Mouse (Mus musculus) small intestine, adult 2 months (tissue): ENCODE data around the gene Fndc7. TPM values are rescaled to one million over a fixed set of nuclear protein-coding genes. Genes with fewer than 3 reads are reported as not detected.

Experiments used
- H3K27ac ChIP-seq: fragments of 200-500 bp; 2 replicates; pipeline ENCODE4 v1.5.1; 2012; ENCODE audit warnings: low read depth, low read length, control low read depth, inconsistent platforms; ENCODE audit not compliant: insufficient read depth
- H3K27me3 ChIP-seq: fragments of 200-500 bp; 2 replicates; pipeline ENCODE4 v1.6.1; 2012; ENCODE audit warnings: mild to moderate bottlenecking, moderate library complexity, low read length, inconsistent platforms; ENCODE audit not compliant: control insufficient read depth, insufficient read depth
- H3K36me3 ChIP-seq: fragments of 200-500 bp; 2 replicates; pipeline ENCODE4 v1.6.1; 2012; ENCODE audit warnings: mild to moderate bottlenecking, low read length, control low read depth, inconsistent platforms; ENCODE audit not compliant: control insufficient read depth, insufficient read depth
- H3K4me1 ChIP-seq: fragments of 200-500 bp; 2 replicates; pipeline ENCODE4 v1.6.1; 2012; ENCODE audit warnings: low read length, inconsistent platforms, mixed read lengths; ENCODE audit not compliant: control insufficient read depth, insufficient read depth, insufficient read length
- H3K4me3 ChIP-seq: fragments of 200-500 bp; 2 replicates; pipeline ENCODE4 v1.5.1; 2012; ENCODE audit warnings: low read depth, mild to moderate bottlenecking, control low read depth, inconsistent platforms, low read length, moderate library complexity
- CTCF ChIP-seq: fragments of 200-500 bp; IDR thresholded peaks from 2 replicates; pipeline ENCODE4 v1.5.1; 2012; ENCODE audit warnings: low read depth, mild to moderate bottlenecking, control low read depth, inconsistent platforms, low read length, moderate library complexity, mixed read lengths; ENCODE audit not compliant: insufficient replicate concordance, insufficient read length; ENCODE audit errors: extremely low read depth
- POLR2A ChIP-seq: fragments of 200-500 bp; IDR thresholded peaks from 2 replicates; pipeline ENCODE4 v1.6.1; 2012; ENCODE audit warnings: low read depth, mild to moderate bottlenecking, control low read depth, inconsistent platforms, low read length, moderate library complexity
- WGBS: fragments of 180-500 bp; shearing (Covaris S2); methylation state at CpG from one replicate; pipeline ENCODE4 v1.1.7; 2018; 5-methylcytosine and 5-hydroxymethylcytosine counted together
- polyA plus RNA-seq: library from polyadenylated mRNA; depleted of rRNA; stranded (reverse); fragments of >200 nt; gene quantifications from 2 replicates; pipeline ENCODE4 v1.2.3, GENCODE M21; 2012

Gene Fndc7
- polyA plus RNA-seq, 1 experiment: 0.10 TPM

DNA sequence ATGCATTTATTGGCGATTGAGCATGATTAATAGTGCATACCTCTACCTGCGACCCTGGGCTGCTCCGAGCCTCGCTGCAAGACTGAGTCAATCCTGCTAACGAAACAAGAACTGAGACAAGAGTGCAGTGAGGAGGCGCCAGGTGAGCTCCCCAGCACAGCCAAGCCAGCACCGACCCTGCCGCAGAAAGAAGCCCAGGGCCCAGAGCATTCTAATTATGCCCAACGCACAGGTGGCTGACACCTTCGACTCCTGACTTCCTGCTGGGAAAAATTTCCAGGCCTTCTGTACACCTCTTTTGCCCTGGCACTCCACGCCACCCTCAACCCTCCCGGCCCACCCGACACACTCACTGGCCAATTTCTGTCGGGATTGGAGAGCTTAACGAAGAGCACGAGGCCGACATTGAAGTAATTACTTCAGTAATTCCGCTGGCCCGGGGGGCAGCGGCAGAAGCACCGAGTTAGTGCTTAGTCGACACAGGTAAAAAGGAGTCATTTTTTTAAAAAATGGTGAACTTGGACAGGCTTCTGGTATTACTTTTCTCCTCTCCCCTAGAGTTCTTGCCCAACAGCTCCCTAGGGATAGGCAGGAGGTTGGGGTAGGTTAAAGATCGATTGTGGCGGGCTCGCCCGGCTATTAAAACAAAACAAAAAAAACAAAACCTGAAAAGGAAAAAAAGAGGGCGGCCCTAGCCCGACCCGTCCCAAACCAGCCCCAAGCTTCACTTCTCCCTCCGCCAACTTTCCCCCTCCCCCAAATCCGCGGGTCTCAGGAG lies 20.7 kb upstream of the Fndc7 start:
- WGBS: under 1% methylated on average over 32 of the region's 32 CpGs
- H3K27me3 ChIP-seq: no peaks in the 10 kb centered on the region
- peak overlapping the region; percentile 81 for H3K4me3 ChIP-seq
- peaks cover 3% of the 10 kb centered on the region; the same call in 1 of the 2 replicates for H3K4me1 ChIP-seq
- peaks cover 24% of the 10 kb centered on the region for H3K36me3 ChIP-seq
- TF ChIP-seq CTCF (no peak), POLR2A (no peak)
- peak overlapping the region; percentile 97 for H3K27ac ChIP-seq

DNA sequence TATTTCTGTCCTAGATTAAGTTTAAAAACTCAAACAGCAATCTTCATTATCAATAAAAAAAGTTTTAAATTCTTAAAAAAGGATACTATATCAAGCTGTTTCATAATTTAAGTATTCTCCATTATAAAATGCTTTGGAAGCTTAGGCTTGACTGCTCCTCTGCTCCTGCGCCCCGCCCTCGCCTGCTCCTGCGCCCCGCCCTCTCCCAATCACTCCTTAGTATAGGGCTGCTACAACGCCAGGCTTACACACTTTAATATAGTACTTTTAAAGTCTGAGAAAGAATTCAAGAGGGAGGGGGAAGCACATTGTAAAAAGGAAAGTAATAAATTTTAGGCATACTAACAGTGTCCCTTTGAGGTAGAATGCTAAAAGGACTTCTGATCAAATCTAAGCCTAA lies 13.1 kb upstream of the Fndc7 start:
- Histone ChIP-seq H3K27ac (no peak overlapping the region), H3K4me3 (no peak overlapping the region), H3K36me3 (peaks cover 44% of the 10 kb centered on the region), H3K27me3 (no peaks in the 10 kb centered on the region), H3K4me1 (no peaks in the 10 kb centered on the region)
- WGBS: 68% methylated on average over 6 of the region's 6 CpGs
- TF ChIP-seq POLR2A: no peak
- TF ChIP-seq CTCF: no peak

DNA sequence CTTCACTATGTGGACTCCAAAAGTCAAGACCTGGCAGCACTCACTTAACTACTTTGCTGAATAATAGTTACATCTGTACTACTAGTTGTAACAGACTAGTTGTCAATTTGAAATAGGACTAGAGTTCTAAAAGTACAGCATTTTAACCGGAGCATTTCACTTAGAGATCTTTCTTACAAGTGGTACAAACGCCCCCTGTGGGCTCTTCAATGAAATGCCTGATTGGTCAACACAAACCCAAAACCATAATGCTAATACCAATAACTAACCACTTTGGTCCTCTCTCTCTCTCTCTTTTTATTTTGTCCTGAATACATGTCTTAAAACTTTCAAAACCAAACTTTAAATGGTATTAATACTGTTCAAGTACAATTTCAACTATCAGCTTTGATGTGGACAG lies 12.2 kb upstream of the Fndc7 start:
- no peaks in the 10 kb centered on the region for H3K4me1 ChIP-seq
- no peaks in the 10 kb centered on the region for H3K27me3 ChIP-seq
- no peak overlapping the region for H3K4me3 ChIP-seq
- 51% methylated on average over 2 of the region's 2 CpGs for WGBS
- TF ChIP-seq POLR2A (no peak), CTCF (no peak)
- no peak overlapping the region for H3K27ac ChIP-seq
- peaks cover 39% of the 10 kb centered on the region for H3K36me3 ChIP-seq

DNA sequence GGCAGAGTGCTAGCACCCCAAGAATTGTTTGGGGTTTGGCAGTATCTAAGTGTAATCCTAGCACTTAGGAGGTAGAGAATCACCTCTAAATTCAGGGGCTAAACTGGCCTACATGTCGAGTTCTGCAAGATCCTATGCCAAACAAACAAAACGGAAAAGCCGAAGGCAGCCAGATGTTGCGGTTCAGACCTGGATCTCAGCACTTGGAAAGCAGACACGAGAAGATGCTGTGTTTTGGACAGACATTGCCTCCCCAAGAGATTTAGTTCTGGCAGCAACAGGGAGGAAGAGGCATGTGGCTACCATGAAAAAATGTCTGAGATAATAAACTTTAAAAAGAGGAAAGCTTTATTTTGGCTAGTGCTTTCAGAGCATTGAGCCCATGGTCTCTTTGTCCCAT lies 10.9 kb upstream of the Fndc7 start:
- Histone ChIP-seq H3K27me3 (no peaks in the 10 kb centered on the region), H3K36me3 (peaks cover 28% of the 10 kb centered on the region), H3K27ac (peak overlapping the region; percentile 7; the same call in 1 of the 2 replicates), H3K4me1 (no peaks in the 10 kb centered on the region), H3K4me3 (no peak overlapping the region)
- TF ChIP-seq POLR2A: no peak
- no peak for TF ChIP-seq CTCF
- 82% methylated on average over 5 of the region's 5 CpGs for WGBS

DNA sequence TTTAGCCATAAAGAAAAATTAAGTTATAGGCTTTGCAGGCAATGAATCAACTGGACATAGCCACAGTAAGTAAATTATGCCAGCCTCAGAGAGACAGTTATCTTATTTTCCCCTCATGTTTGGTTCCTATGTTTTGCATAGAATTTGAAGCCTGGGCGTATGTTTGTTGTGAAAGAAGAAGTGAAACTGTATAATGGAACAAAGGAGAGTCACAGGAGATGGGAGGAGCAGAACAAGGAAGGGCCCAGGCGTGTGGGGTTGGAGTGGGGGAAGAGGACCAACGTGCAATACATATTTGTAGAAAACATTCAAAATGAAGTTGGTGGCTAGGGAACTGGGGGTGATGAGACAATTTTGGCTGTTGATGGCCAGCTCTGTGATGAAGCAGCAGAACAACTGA lies 10.3 kb upstream of the Fndc7 start:
- TF ChIP-seq CTCF: no peak
- no peak for TF ChIP-seq POLR2A
- WGBS: 65% methylated on average over 3 of the region's 3 CpGs
- H3K4me1 ChIP-seq: no peaks in the 10 kb centered on the region
- no peaks in the 10 kb centered on the region for H3K27me3 ChIP-seq
- peaks cover 24% of the 10 kb centered on the region for H3K36me3 ChIP-seq
- H3K27ac ChIP-seq: 0 out of 2 replicates have a peak overlapping the region, but pooled peaks have one; percentile 7
- H3K4me3 ChIP-seq: no peak overlapping the region

DNA sequence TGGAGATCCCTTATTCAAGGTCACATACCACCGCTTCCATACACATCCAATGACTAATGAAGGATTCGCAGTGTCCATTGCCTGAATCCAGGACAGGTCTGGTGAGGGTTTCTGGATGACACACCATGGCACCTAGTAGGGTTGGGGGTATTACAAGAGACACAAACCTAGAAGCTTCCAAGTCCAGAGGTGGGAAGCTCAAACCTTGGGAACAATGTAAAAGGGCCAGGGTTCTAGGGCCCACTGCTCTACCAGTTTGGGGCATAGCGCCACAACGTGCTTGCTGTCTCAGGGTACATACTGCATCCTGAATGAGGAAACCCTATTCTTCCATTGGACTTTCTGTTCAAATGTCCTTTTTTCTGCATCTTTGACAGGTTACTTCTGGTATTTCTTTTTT lies 8.8 kb upstream of the Fndc7 start:
- Histone ChIP-seq H3K36me3 (peaks cover 8% of the 10 kb centered on the region), H3K27ac (no peak overlapping the region), H3K4me1 (no peaks in the 10 kb centered on the region), H3K27me3 (no peaks in the 10 kb centered on the region), H3K4me3 (no peak overlapping the region)
- TF ChIP-seq CTCF: no peak
- 93% methylated on average over 4 of the region's 4 CpGs for WGBS

DNA sequence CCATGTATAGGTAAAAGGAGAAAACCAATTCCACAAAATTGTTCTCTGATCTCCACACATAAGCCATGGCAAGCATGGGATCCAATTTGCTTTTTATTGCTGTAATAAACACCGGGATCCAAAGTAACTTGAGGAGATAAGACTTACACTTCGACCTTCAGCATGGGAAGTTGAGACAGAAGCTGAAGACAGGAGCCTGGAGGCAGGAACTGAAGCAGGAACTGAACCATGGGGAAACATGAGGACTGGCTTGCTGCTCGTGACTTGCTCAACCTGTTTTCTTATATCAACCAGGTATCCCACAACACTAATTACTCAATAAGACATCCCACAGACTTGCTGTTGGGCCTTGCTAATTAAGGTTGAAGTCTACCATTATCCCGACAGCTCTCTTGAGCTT lies 3.1 kb upstream of the Fndc7 start:
- TF ChIP-seq POLR2A: no peak
- no peak for TF ChIP-seq CTCF
- H3K27me3 ChIP-seq: no peaks in the 10 kb centered on the region
- H3K36me3 ChIP-seq: no peaks in the 10 kb centered on the region
- WGBS: 32% methylated on average over 4 of the region's 4 CpGs
- H3K4me1 ChIP-seq: peaks cover 4% of the 10 kb centered on the region; the same call in 1 of the 2 replicates
- H3K27ac ChIP-seq: peak overlapping the region; percentile 43
- no peak overlapping the region for H3K4me3 ChIP-seq
